Mouse (Mus musculus) ES-Bruce4 (cell line): ENCODE results near the gene Fkbp5.

ENCODE experiments used
- CTCF ChIP-seq: IDR thresholded peaks from one replicate; pipeline ENCODE4 v1.8.1; 2011; ENCODE audit warnings: low read depth, low read length
- EP300 ChIP-seq: IDR thresholded peaks from 2 replicates; pipeline ENCODE4 v1.6.1; 2011; ENCODE audit warnings: low read depth, low read length; ENCODE audit not compliant: insufficient read depth
- POLR2A ChIP-seq: IDR thresholded peaks from one replicate; pipeline ENCODE4 v1.8.1; 2011; ENCODE audit warnings: low read length; ENCODE audit not compliant: insufficient read depth

DNA sequence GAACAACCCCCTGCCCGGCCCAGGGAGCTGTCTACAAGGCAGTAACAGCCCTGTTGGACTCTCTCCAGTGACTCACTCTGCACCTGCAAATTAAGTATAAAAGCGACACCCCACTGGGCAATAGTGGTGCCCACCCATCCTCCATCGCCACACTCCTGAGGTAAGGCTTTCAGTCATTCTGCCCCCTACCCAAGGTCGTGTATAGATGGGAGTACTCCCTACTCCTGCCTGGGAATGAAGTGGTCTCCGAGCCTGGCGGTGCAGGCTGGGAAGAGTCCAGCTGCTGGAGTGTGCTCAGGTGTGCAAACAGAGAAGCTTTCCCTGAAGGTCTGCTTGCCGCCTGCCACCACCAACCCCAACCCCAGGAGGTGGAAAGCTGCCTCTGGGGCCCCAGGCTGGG is 44.3 kb upstream of the Fkbp5 start:
- TF ChIP-seq CTCF (no peak), POLR2A (no peak), EP300 (no peak)
